Mouse (Mus musculus) liver, embryonic 14.5 days (tissue): ENCODE data around the gene Hsd17b12. TPM values are rescaled to one million over a fixed set of nuclear protein-coding genes. Genes with fewer than 3 reads are reported as not detected.

Experiments
- ATAC-seq: fragments of 200-750 bp; cut with Nextera tagmentation; 2 replicates; pipeline ENCODE4 v1.8.0; 2017; ENCODE audit warnings: moderate number of reproducible peaks, mild to moderate bottlenecking, moderate library complexity; ENCODE audit not compliant: insufficient read depth
- DNase-seq, 3 experiments: peaks; one replicate each; pipeline ENCODE4 v3.0.0-alpha.2; 2012 to 2013; ENCODE audit warnings: low read depth in 3 of 3, low spot score in 3 of 3
- H3K27ac ChIP-seq: fragments of 300-500 bp; sonication (generic); 2 replicates; pipeline ENCODE4 v1.5.1; 2014; ENCODE audit warnings: moderate library complexity, mild to moderate bottlenecking, control low read depth, inconsistent platforms
- H3K27me3 ChIP-seq: fragments of 300-500 bp; sonication (generic); 2 replicates; pipeline ENCODE4 v1.6.1; 2014; ENCODE audit warnings: mild to moderate bottlenecking, low read length, moderate library complexity; ENCODE audit not compliant: control insufficient read depth, insufficient read depth
- H3K36me3 ChIP-seq: fragments of 300-500 bp; sonication (generic); replicated peaks from 2 replicates; pipeline ENCODE4 v1.6.1; 2014; ENCODE audit warnings: low read depth; ENCODE audit not compliant: control insufficient read depth, insufficient read depth
- H3K4me1 ChIP-seq, 2 experiments: fragments of 200-500 bp in 1 of 2; fragments of 300-500 bp in 1 of 2; sonication (generic) in 1 of 2; replicated peaks; 2 replicates each; pipeline ENCODE4 v1.6.1; 2012 to 2014; ENCODE audit warnings: antibody characterized with exemption in 1 of 2, inconsistent platforms in 1 of 2, low read length in 1 of 2; ENCODE audit not compliant: control insufficient read depth in 2 of 2, insufficient read depth in 2 of 2
- H3K4me2 ChIP-seq: fragments of 300-500 bp; sonication (generic); 2 replicates; pipeline ENCODE4 v1.6.1; 2014; ENCODE audit warnings: low read depth, mild to moderate bottlenecking, control low read depth, moderate library complexity
- H3K4me3 ChIP-seq, 2 experiments: fragments of 200-500 bp in 1 of 2; fragments of 300-500 bp in 1 of 2; sonication (generic) in 1 of 2; 2 replicates each; pipeline ENCODE4 v1.5.1; 2012 to 2014; ENCODE audit warnings: low read depth in 2 of 2, low read length in 2 of 2, mild to moderate bottlenecking in 2 of 2, control low read depth in 1 of 2, inconsistent platforms in 1 of 2, moderate library complexity in 1 of 2; ENCODE audit not compliant: insufficient read depth in 1 of 2
- H3K9ac ChIP-seq: fragments of 300-500 bp; sonication (generic); replicated peaks from 2 replicates; pipeline ENCODE4 v1.6.1; 2014; ENCODE audit warnings: mild to moderate bottlenecking, control low read depth, moderate library complexity
- H3K9me3 ChIP-seq: fragments of 300-500 bp; sonication (generic); 2 replicates; pipeline ENCODE4 v1.6.1; 2016; ENCODE audit warnings: low read length, mixed read lengths; ENCODE audit not compliant: control insufficient read depth
- CTCF ChIP-seq: IDR thresholded peaks from 2 replicates; pipeline ENCODE4 v1.5.1; 2016; ENCODE audit warnings: antibody characterized with exemption, low read depth, control low read depth
- EP300 ChIP-seq: IDR thresholded peaks from 2 replicates; pipeline ENCODE4 v1.6.1; 2016; ENCODE audit warnings: antibody characterized with exemption, low read depth
- WGBS: fragments of 180-500 bp; shearing (Covaris S2); extraction: QIAGEN DNeasy Blood & Tissue Kit; methylation state at CpG from one replicate; pipeline ENCODE4 v1.1.7; 2014; ENCODE audit not compliant: insufficient replicate concordance; 5-methylcytosine and 5-hydroxymethylcytosine counted together
- microRNA-seq: library from miRNA; unstranded; fragments of <30 nt; microRNA quantifications from one replicate; pipeline ENCODE4, GENCODE M21; 2016
- polyA plus RNA-seq, 2 experiments: library from polyadenylated mRNA; depleted of rRNA in 1 of 2; stranded (reverse) in 1 of 2; unstranded in 1 of 2; fragments of >200 nt; fragmentation: Nextera tagmentation in 1 of 2; extraction: Ambion mirVana in 1 of 2; gene quantifications; 2 replicates each; pipeline versions ENCODE4 v1.2.1 to v1.2.3; 2012 to 2014

Hsd17b12 gene
- polyA plus RNA-seq, 2 experiments, result 31.7 to 61.9 TPM

- Histone ChIP-seq H3K9ac (no peak within 1 kb of the TSS), H3K9me3 (no peaks in the 10 kb centered on the region), H3K4me1 (no peaks in the 10 kb centered on the region), H3K4me2 (no peak within 1 kb of the TSS), H3K36me3 (peaks cover 7% of the 10 kb centered on the region), H3K4me3 (no peak within 1 kb of the TSS), H3K27ac (no peak within 1 kb of the TSS), H3K27me3 (no peaks in the 10 kb centered on the region)
- no peak for TF ChIP-seq CTCF
- no peak for TF ChIP-seq EP300
- DNase-seq, result no peak
- 79% methylated on average over 6 of the region's 6 CpGs for WGBS
- no peak for ATAC-seq
Observed at GRCm38 (mm10) chr2:93996254-93996653, 161.5 kb downstream of the Hsd17b12 start, which contains the start of gene Gm27027. TSS of gene Gm27027 (minus strand) at chr2:93996354.

- Histone ChIP-seq H3K4me1 (no peaks in the 10 kb centered on the region), H3K27me3 (no peaks in the 10 kb centered on the region), H3K4me3 (no peak overlapping the region), H3K9me3 (no peaks in the 10 kb centered on the region), H3K36me3 (peaks cover 2% of the 10 kb centered on the region; the same call in 1 of the 2 replicates), H3K4me2 (no peak overlapping the region), H3K9ac (no peak overlapping the region), H3K27ac (no peak overlapping the region)
- no peak for ATAC-seq
- 60% methylated on average over 3 of the region's 3 CpGs for WGBS
- TF ChIP-seq CTCF (no peak), EP300 (no peak)
- DNase-seq, result no peak
Observed at GRCm38 (mm10) chr2:93992810-93993209, 165.0 kb downstream of the Hsd17b12 start.

DNA sequence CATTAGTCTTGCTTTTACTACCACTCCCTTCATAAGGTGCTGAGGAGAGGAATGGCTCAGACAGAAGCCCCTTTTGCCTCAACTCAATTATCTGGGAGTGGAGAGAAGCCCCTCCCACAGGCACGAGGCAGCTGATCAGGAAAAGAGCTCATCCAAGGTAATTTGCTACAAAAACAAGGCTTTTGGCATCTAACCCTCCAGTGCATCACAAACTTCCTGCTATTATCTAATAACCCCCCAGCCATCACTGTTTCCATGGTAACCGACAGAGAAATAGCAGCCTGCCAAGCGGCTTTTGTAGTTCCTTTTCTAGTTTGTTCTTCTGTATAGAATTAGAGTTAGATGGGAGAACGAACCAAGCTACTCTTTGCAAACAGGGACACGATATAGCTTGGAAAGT lies 165.5 kb downstream of the Hsd17b12 start:
- no peaks in the 10 kb centered on the region for H3K27me3 ChIP-seq
- DNase-seq (no peak), ATAC-seq (no peak)
- no peak overlapping the region for H3K4me2 ChIP-seq
- H3K27ac ChIP-seq, result no peak overlapping the region
- 55% methylated on average over 5 of the region's 5 CpGs for WGBS
- no peaks in the 10 kb centered on the region for H3K4me1 ChIP-seq
- H3K36me3 ChIP-seq, result peaks cover 2% of the 10 kb centered on the region; the same call in 1 of the 2 replicates
- H3K4me3 ChIP-seq, result no peak overlapping the region
- TF ChIP-seq EP300 (no peak), CTCF (no peak)
- no peak overlapping the region for H3K9ac ChIP-seq
- H3K9me3 ChIP-seq, result no peaks in the 10 kb centered on the region

- Histone ChIP-seq H3K9me3 (no peaks in the 10 kb centered on the region), H3K27me3 (no peaks in the 10 kb centered on the region), H3K4me2 (no peak overlapping the region), H3K27ac (no peak overlapping the region), H3K4me1 (no peaks in the 10 kb centered on the region), H3K4me3 (no peak overlapping the region), H3K36me3 (peaks cover 2% of the 10 kb centered on the region; the same call in 1 of the 2 replicates), H3K9ac (no peak overlapping the region)
- WGBS, result 70% methylated on average over 3 of the region's 3 CpGs
- ATAC-seq, result no peak
- no peak for TF ChIP-seq EP300
- TF ChIP-seq CTCF, result no peak
- DNase-seq, result no peak
Observed at GRCm38 (mm10) chr2:93991336-93991735, 166.4 kb downstream of the Hsd17b12 start.

GRCm38 (mm10) chr2:93988440-93988839 lies 169.3 kb downstream of the Hsd17b12 start:
- no peak for TF ChIP-seq EP300
- no peak for TF ChIP-seq CTCF
- Histone ChIP-seq H3K9me3 (no peaks in the 10 kb centered on the region), H3K4me1 (no peaks in the 10 kb centered on the region), H3K36me3 (peaks cover 2% of the 10 kb centered on the region; the same call in 1 of the 2 replicates), H3K9ac (no peak overlapping the region), H3K27me3 (no peaks in the 10 kb centered on the region), H3K4me2 (no peak overlapping the region), H3K27ac (no peak overlapping the region), H3K4me3 (no peak overlapping the region)
- WGBS, result 88% methylated on average over 2 of the region's 2 CpGs
- DNase-seq (no peak), ATAC-seq (no peak)

Small RNA genes within 50 kb of the gene (microRNA-seq; reads per million reads assigned to microRNA genes)
- not detected for gene Gm23630

Other genes starting within 250 kb of the Hsd17b12 start
- gene Gm13889, start 200.8 kb downstream of the Hsd17b12 start, polyA plus RNA-seq (2012; rRNA removed), result 2.2 and 3.0 TPM in 2 replicates
- gene Gm13889, start 200.8 kb downstream of the Hsd17b12 start, polyA plus RNA-seq (2014; fragmentation: Nextera tagmentation; extraction: Ambion mirVana), result 1.7 and 2.3 TPM in 2 replicates
- not detected in 2 replicates for gene Gm27027, start 161.6 kb downstream of the Hsd17b12 start, polyA plus RNA-seq (2012; rRNA removed)
- gene Gm27027, start 161.6 kb downstream of the Hsd17b12 start, polyA plus RNA-seq (2014; fragmentation: Nextera tagmentation; extraction: Ambion mirVana), result not detected in 2 replicates
- 16.6 and 21.4 TPM in 2 replicates for gene Alkbh3, start 147.2 kb downstream of the Hsd17b12 start, polyA plus RNA-seq (2012; rRNA removed)
- gene Alkbh3, start 147.2 kb downstream of the Hsd17b12 start, polyA plus RNA-seq (2014; fragmentation: Nextera tagmentation; extraction: Ambion mirVana), result 27.3 and 32.1 TPM in 2 replicates
- gene Ttc17, start 248.7 kb upstream of the Hsd17b12 start, polyA plus RNA-seq (2012; rRNA removed), result 3.5 and 3.6 TPM in 2 replicates
- gene Ttc17, start 248.7 kb upstream of the Hsd17b12 start, polyA plus RNA-seq (2014; fragmentation: Nextera tagmentation; extraction: Ambion mirVana), result 5.1 and 5.4 TPM in 2 replicates